In genomic region chr13:35681361-35681760, GRCm38 (mm10) we compare ENCODE assay signal across 26 mouse cellular contexts.
"Had no signal": no experiment of that assay in that cellular context is flagged by ENCODE, and none has a peak within 500 bp of the region (broad histone marks: within the 10 kb centered on the region; RNA-seq: fewer than 3 reads in every experiment).

No protein-coding gene starts in this region.

- H3K9ac ChIP-seq: embryonic facial prominence, embryonic 12.5 days; embryonic facial prominence, embryonic 13.5 days; embryonic facial prominence, embryonic 15.5 days; forebrain, embryonic 12.5 days; forebrain, embryonic 13.5 days; forebrain, embryonic 15.5 days; forebrain, postnatal 0 days had no signal

- H3K4me3 ChIP-seq: embryonic facial prominence, embryonic 10.5 days; embryonic facial prominence, embryonic 12.5 days; embryonic facial prominence, embryonic 13.5 days; embryonic facial prominence, embryonic 15.5 days; erythroblast, embryonic 14.5 days; forebrain, embryonic 10.5 days; forebrain, embryonic 12.5 days; forebrain, embryonic 13.5 days; forebrain, embryonic 15.5 days; gastrocnemius, adult 2 months; heart, adult 2 months; heart, embryonic 10.5 days had no signal

- ATAC-seq: forebrain, embryonic 13.5 days; forebrain, embryonic 14.5 days; forebrain, embryonic 15.5 days; forebrain, embryonic 16.5 days; forebrain, postnatal 0 days had no signal

- H3K9me3 ChIP-seq: embryonic facial prominence, embryonic 10.5 days; embryonic facial prominence, embryonic 12.5 days; embryonic facial prominence, embryonic 13.5 days; embryonic facial prominence, embryonic 15.5 days; forebrain, embryonic 10.5 days; forebrain, embryonic 12.5 days; forebrain, embryonic 13.5 days; forebrain, embryonic 15.5 days; heart, embryonic 10.5 days had no signal

- H3K4me2 ChIP-seq: embryonic facial prominence, embryonic 12.5 days; embryonic facial prominence, embryonic 13.5 days; embryonic facial prominence, embryonic 15.5 days; forebrain, embryonic 12.5 days; forebrain, embryonic 13.5 days; forebrain, embryonic 15.5 days had no signal

- H3K36me3 ChIP-seq: embryonic facial prominence, embryonic 10.5 days; embryonic facial prominence, embryonic 12.5 days; embryonic facial prominence, embryonic 13.5 days; embryonic facial prominence, embryonic 15.5 days; forebrain, embryonic 10.5 days; forebrain, embryonic 12.5 days; forebrain, embryonic 15.5 days; heart, embryonic 10.5 days had no signal

- H3K27ac ChIP-seq: embryonic facial prominence, embryonic 10.5 days; embryonic facial prominence, embryonic 12.5 days; embryonic facial prominence, embryonic 13.5 days; embryonic facial prominence, embryonic 15.5 days; forebrain, embryonic 10.5 days; forebrain, embryonic 12.5 days; forebrain, embryonic 13.5 days; forebrain, embryonic 15.5 days; gastrocnemius, adult 2 months; heart, adult 2 months; heart, embryonic 10.5 days had no signal

- H3K4me1 ChIP-seq: embryonic facial prominence, embryonic 10.5 days; embryonic facial prominence, embryonic 12.5 days; embryonic facial prominence, embryonic 15.5 days; forebrain, embryonic 10.5 days; forebrain, embryonic 12.5 days; forebrain, embryonic 13.5 days; forebrain, embryonic 15.5 days had no signal

- H3K27me3 ChIP-seq: embryonic facial prominence, embryonic 12.5 days; embryonic facial prominence, embryonic 13.5 days; embryonic facial prominence, embryonic 15.5 days; forebrain, embryonic 12.5 days; forebrain, embryonic 13.5 days; forebrain, embryonic 15.5 days had no signal

- DNase-seq: cerebellum, adult 9-10 months; cerebellum, adult 9-11 months; cerebellum, postnatal 10 days; cerebellum, postnatal 14 days; cerebellum, postnatal 25 days; cerebellum, postnatal 36 days; embryo, embryonic 11 days; forebrain, postnatal 0 days; gastrocnemius, adult 2 months; gastrocnemius, postnatal 10 days; gastrocnemius, postnatal 14 days; gastrocnemius, postnatal 25 days; gastrocnemius, postnatal 36 days; heart, adult 2 months had no signal
